Mouse (Mus musculus): ENCODE measurements at regions not wholly inside any gene's neighbourhood (a gene's known extent, or its start where the extent isn't known, plus 50 kb on each side); places are given as distances from the start of the nearest gene placed in this dataset.
A peak's percentile ranks its signal among the peaks of the same experiment; 100 is the strongest.

GRCm38 (mm10) chr9:85410643-85411296 lies 83.6 kb upstream of the Tent5a start:
- Histone ChIP-seq H3K27ac (ENCODE audit: low read length) (no peak overlapping the region), H3K4me2 (ENCODE audit: low read length) (no peak overlapping the region), H3K36me3 (ENCODE audit: control insufficient read depth, insufficient read depth) (no peaks in the 10 kb centered on the region), H3K9ac (replicated peaks; ENCODE audit: low read depth, low read length) (no peak overlapping the region), H3K4me3 (replicated peaks; ENCODE audit: low read length) (no peak overlapping the region), H3K4me1 (replicated peaks; ENCODE audit: control insufficient read depth, insufficient read depth, low read length) (peaks cover 6% of the 10 kb centered on the region; the same call in 1 of the 2 replicates), H3K27me3 (replicated peaks; ENCODE audit: control insufficient read depth, insufficient read depth, low read length) (no peaks in the 10 kb centered on the region), H3K9me3 (ENCODE audit: control insufficient read depth, low read length) (no peaks in the 10 kb centered on the region)
- 38% methylated on average over 11 of the region's 11 CpGs for WGBS
- ATAC-seq: peak; percentile 95

- H3K27ac ChIP-seq (ENCODE audit: low read length): no peak overlapping the region
- H3K4me1 ChIP-seq (replicated peaks; ENCODE audit: control insufficient read depth, insufficient read depth, low read length): peaks cover 6% of the 10 kb centered on the region; the same call in 1 of the 2 replicates
- H3K9ac ChIP-seq (replicated peaks; ENCODE audit: low read depth, low read length): no peak overlapping the region
- no peak overlapping the region for H3K4me2 ChIP-seq (ENCODE audit: low read length)
- 86% methylated on average over 4 of the region's 4 CpGs for WGBS
- H3K4me3 ChIP-seq (replicated peaks; ENCODE audit: low read length): no peak overlapping the region
- no peaks in the 10 kb centered on the region for H3K27me3 ChIP-seq (replicated peaks; ENCODE audit: control insufficient read depth, insufficient read depth, low read length)
- no peak for ATAC-seq
- H3K9me3 ChIP-seq (ENCODE audit: control insufficient read depth, low read length): no peaks in the 10 kb centered on the region
- H3K36me3 ChIP-seq (ENCODE audit: control insufficient read depth, insufficient read depth): no peaks in the 10 kb centered on the region
Observed at GRCm38 (mm10) chr9:85409974-85410506, 82.9 kb upstream of the Tent5a start.

- 89% methylated on average over 5 of the region's 5 CpGs for WGBS
- H3K4me1 ChIP-seq (replicated peaks; ENCODE audit: control insufficient read depth, insufficient read depth, low read length): peaks cover 6% of the 10 kb centered on the region; the same call in 1 of the 2 replicates
- H3K4me3 ChIP-seq (replicated peaks; ENCODE audit: low read length): no peak overlapping the region
- H3K4me2 ChIP-seq (ENCODE audit: low read length): no peak overlapping the region
- H3K9ac ChIP-seq (replicated peaks; ENCODE audit: low read depth, low read length): no peak overlapping the region
- no peaks in the 10 kb centered on the region for H3K36me3 ChIP-seq (ENCODE audit: control insufficient read depth, insufficient read depth)
- no peak for ATAC-seq
- H3K27me3 ChIP-seq (replicated peaks; ENCODE audit: control insufficient read depth, insufficient read depth, low read length): no peaks in the 10 kb centered on the region
- H3K27ac ChIP-seq (ENCODE audit: low read length): no peak overlapping the region
- H3K9me3 ChIP-seq (ENCODE audit: control insufficient read depth, low read length): no peaks in the 10 kb centered on the region
Observed at GRCm38 (mm10) chr9:85408461-85408860, 81.3 kb upstream of the Tent5a start.

DNA sequence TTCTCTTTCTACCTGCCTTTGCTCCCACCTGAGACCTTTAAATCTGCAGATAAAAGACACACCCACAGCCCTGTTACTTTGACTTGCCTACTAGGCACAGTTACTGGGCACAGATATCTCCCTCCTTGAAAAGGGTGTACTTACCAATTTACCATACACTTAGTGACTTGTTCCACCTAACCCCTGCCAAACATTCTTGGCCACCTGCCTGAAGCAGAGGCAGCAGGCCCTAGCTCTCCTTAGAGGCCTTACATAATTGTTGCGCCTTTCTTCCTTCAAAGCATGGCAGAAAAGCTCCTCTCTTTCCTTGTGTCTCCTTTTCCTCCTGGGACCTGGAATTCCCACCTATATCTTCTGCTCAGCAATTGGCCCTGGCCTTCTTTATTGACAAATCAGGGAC lies 80.4 kb upstream of the Tent5a start:
- WGBS: 72% methylated on average over 1 of the region's 1 CpGs
- Histone ChIP-seq H3K4me2 (ENCODE audit: low read length) (no peak overlapping the region), H3K36me3 (ENCODE audit: control insufficient read depth, insufficient read depth) (no peaks in the 10 kb centered on the region), H3K9ac (replicated peaks; ENCODE audit: low read depth, low read length) (no peak overlapping the region), H3K9me3 (ENCODE audit: control insufficient read depth, low read length) (no peaks in the 10 kb centered on the region), H3K4me3 (replicated peaks; ENCODE audit: low read length) (no peak overlapping the region), H3K27me3 (replicated peaks; ENCODE audit: control insufficient read depth, insufficient read depth, low read length) (no peaks in the 10 kb centered on the region), H3K27ac (ENCODE audit: low read length) (no peak overlapping the region), H3K4me1 (replicated peaks; ENCODE audit: control insufficient read depth, insufficient read depth, low read length) (peaks cover 6% of the 10 kb centered on the region; the same call in 1 of the 2 replicates)
- no peak for ATAC-seq

- ATAC-seq: no peak
- 84% methylated on average over 1 of the region's 1 CpGs for WGBS
- Histone ChIP-seq H3K9me3 (ENCODE audit: control insufficient read depth, low read length) (no peaks in the 10 kb centered on the region), H3K27me3 (replicated peaks; ENCODE audit: control insufficient read depth, insufficient read depth, low read length) (no peaks in the 10 kb centered on the region), H3K9ac (replicated peaks; ENCODE audit: low read depth, low read length) (no peak overlapping the region), H3K4me3 (replicated peaks; ENCODE audit: low read length) (no peak overlapping the region), H3K27ac (ENCODE audit: low read length) (no peak overlapping the region), H3K4me2 (ENCODE audit: low read length) (no peak overlapping the region), H3K4me1 (replicated peaks; ENCODE audit: control insufficient read depth, insufficient read depth, low read length) (peaks cover 6% of the 10 kb centered on the region), H3K36me3 (ENCODE audit: control insufficient read depth, insufficient read depth) (no peaks in the 10 kb centered on the region)
Observed at GRCm38 (mm10) chr9:85401736-85402135, 74.6 kb upstream of the Tent5a start.

- H3K9me3 ChIP-seq (ENCODE audit: control insufficient read depth, low read length): no peaks in the 10 kb centered on the region
- ATAC-seq: peak; percentile 88
- no peaks in the 10 kb centered on the region for H3K36me3 ChIP-seq (ENCODE audit: control insufficient read depth, insufficient read depth)
- H3K27me3 ChIP-seq (replicated peaks; ENCODE audit: control insufficient read depth, insufficient read depth, low read length): no peaks in the 10 kb centered on the region
- H3K27ac ChIP-seq (ENCODE audit: low read length): no peak overlapping the region
- H3K4me1 ChIP-seq (replicated peaks; ENCODE audit: control insufficient read depth, insufficient read depth, low read length): peaks cover 6% of the 10 kb centered on the region
- no peak overlapping the region for H3K4me3 ChIP-seq (replicated peaks; ENCODE audit: low read length)
- WGBS: 45% methylated on average over 12 of the region's 12 CpGs
- H3K4me2 ChIP-seq (ENCODE audit: low read length): peak overlapping the region; percentile 11; the same call in 1 of the 2 replicates
- no peak overlapping the region for H3K9ac ChIP-seq (replicated peaks; ENCODE audit: low read depth, low read length)
Observed at GRCm38 (mm10) chr9:85400600-85401313, 73.6 kb upstream of the Tent5a start.

- WGBS: 69% methylated on average over 6 of the region's 6 CpGs
- no peak overlapping the region for H3K27ac ChIP-seq (ENCODE audit: low read length)
- 0 out of 2 replicates have a peak, but pooled peaks have one; percentile 36 for ATAC-seq
Observed at GRCm38 (mm10) chr9:85394975-85395374, 67.8 kb upstream of the Tent5a start.

GRCm38 (mm10) chr9:85391283-85391682 lies 64.1 kb upstream of the Tent5a start:
- no peak overlapping the region for H3K9ac ChIP-seq (replicated peaks; ENCODE audit: low read depth, low read length)
- WGBS: 95% methylated on average over 2 of the region's 2 CpGs
- H3K4me3 ChIP-seq (replicated peaks; ENCODE audit: low read length): no peak overlapping the region
- no peaks in the 10 kb centered on the region for H3K4me1 ChIP-seq (replicated peaks; ENCODE audit: control insufficient read depth, insufficient read depth, low read length)
- no peaks in the 10 kb centered on the region for H3K27me3 ChIP-seq (replicated peaks; ENCODE audit: control insufficient read depth, insufficient read depth, low read length)
- H3K36me3 ChIP-seq (ENCODE audit: control insufficient read depth, insufficient read depth): no peaks in the 10 kb centered on the region
- no peak for ATAC-seq
- H3K4me2 ChIP-seq (ENCODE audit: low read length): no peak overlapping the region
- no peaks in the 10 kb centered on the region for H3K9me3 ChIP-seq (ENCODE audit: control insufficient read depth, low read length)
- no peak overlapping the region for H3K27ac ChIP-seq (ENCODE audit: low read length)

More at GRCm38 (mm10) chr9:85394975-85395374, 67.8 kb upstream of the Tent5a start:
- Histone ChIP-seq H3K9ac (replicated peaks; ENCODE audit: low read depth, low read length) (no peak overlapping the region), H3K27me3 (replicated peaks; ENCODE audit: control insufficient read depth, insufficient read depth, low read length) (no peaks in the 10 kb centered on the region), H3K4me3 (replicated peaks; ENCODE audit: low read length) (no peak overlapping the region), H3K4me2 (ENCODE audit: low read length) (no peak overlapping the region), H3K4me1 (replicated peaks; ENCODE audit: control insufficient read depth, insufficient read depth, low read length) (no peaks in the 10 kb centered on the region), H3K9me3 (ENCODE audit: control insufficient read depth, low read length) (no peaks in the 10 kb centered on the region), H3K36me3 (ENCODE audit: control insufficient read depth, insufficient read depth) (no peaks in the 10 kb centered on the region)

GRCm38 (mm10) chr9:85388775-85389393 lies 61.7 kb upstream of the Tent5a start:
- Histone ChIP-seq H3K27me3 (replicated peaks; ENCODE audit: control insufficient read depth, insufficient read depth, low read length) (no peaks in the 10 kb centered on the region), H3K36me3 (ENCODE audit: control insufficient read depth, insufficient read depth) (no peaks in the 10 kb centered on the region), H3K27ac (ENCODE audit: low read length) (no peak overlapping the region), H3K4me2 (ENCODE audit: low read length) (no peak overlapping the region), H3K9me3 (ENCODE audit: control insufficient read depth, low read length) (no peaks in the 10 kb centered on the region), H3K4me3 (replicated peaks; ENCODE audit: low read length) (no peak overlapping the region), H3K9ac (replicated peaks; ENCODE audit: low read depth, low read length) (no peak overlapping the region), H3K4me1 (replicated peaks; ENCODE audit: control insufficient read depth, insufficient read depth, low read length) (no peaks in the 10 kb centered on the region)
- no peak for ATAC-seq
- WGBS: 83% methylated on average over 7 of the region's 7 CpGs
